Mouse (Mus musculus) cerebellum, adult 18-20 months (tissue): ENCODE measurements at regions not wholly inside any gene's neighbourhood (a gene's known extent, or its start where the extent isn't known, plus 50 kb on each side); places are given as distances from the start of the nearest gene placed in this dataset.

Source experiments
- DNase-seq, 2 experiments: peaks; one replicate each; pipeline ENCODE4 v3.0.0; 2021

GRCm38 (mm10) chr1:114287349-114287748 is 1397.2 kb upstream of the Cntnap5a start:
- no peak for DNase-seq

GRCm38 (mm10) chr1:114330541-114330940 is 1354.0 kb upstream of the Cntnap5a start:
- peak; percentile 86 to 87 for DNase-seq

- DNase-seq, result no peak
Observed at GRCm38 (mm10) chr1:114358215-114358995, 1326.2 kb upstream of the Cntnap5a start.

GRCm38 (mm10) chr1:114392034-114392433 is 1292.5 kb upstream of the Cntnap5a start:
- DNase-seq, result no peak
